Mouse (Mus musculus) thymus, adult 2 months (tissue): ENCODE measurements around the gene Taf12.

Source experiments
- CTCF ChIP-seq: fragments of 200-500 bp; IDR thresholded peaks from 2 replicates; pipeline ENCODE4 v1.5.1; 2012; ENCODE audit warnings: mild to moderate bottlenecking, control low read depth, low read length, moderate library complexity, borderline replicate concordance; ENCODE audit not compliant: control insufficient read depth, poor library complexity, insufficient read depth; ENCODE audit errors: extremely low read depth
- POLR2A ChIP-seq: fragments of 200-500 bp; IDR thresholded peaks from 2 replicates; pipeline ENCODE4 v1.6.1; 2012; ENCODE audit warnings: mild to moderate bottlenecking, low read length, control low read depth, moderate library complexity; ENCODE audit not compliant: control insufficient read depth, poor library complexity, insufficient read depth; ENCODE audit errors: extremely low read depth

DNA sequence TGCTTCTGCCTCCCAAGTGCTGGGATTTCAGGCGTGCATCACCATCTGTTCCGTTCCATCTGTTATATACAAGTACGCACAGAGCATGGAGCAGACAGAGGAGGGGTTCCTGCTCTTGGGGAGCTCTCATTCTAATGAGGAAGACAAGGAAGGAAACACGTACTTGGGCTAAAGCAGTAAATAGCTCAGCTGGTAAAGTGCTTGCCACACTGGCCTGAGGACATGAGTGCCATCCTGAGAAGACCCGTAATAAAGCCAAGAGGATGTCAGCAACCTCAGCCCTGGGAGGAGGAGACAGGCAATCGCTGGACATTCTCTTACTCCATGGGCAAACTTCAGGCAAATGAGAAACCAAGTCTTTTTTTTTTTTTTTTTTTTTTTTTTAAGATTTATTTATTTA, 31.8 kb downstream of the Taf12 start:
- TF ChIP-seq CTCF (no peak), POLR2A (no peak)
